Mouse (Mus musculus) C2C12 (cell line): Measurements from ENCODE around the gene Mdc1.

Source experiments
- CTCF ChIP-seq: IDR thresholded peaks from one replicate; pipeline ENCODE4 v1.5.1; 2011; ENCODE audit not compliant: control insufficient read depth, insufficient read depth, insufficient read length
- MAX ChIP-seq: IDR thresholded peaks from one replicate; pipeline ENCODE4 v1.6.1; 2011; ENCODE audit warnings: mild to moderate bottlenecking, control low read depth
- MYOD1 ChIP-seq: IDR thresholded peaks from one replicate; pipeline ENCODE4 v1.6.1; 2011; ENCODE audit warnings: low read depth; ENCODE audit not compliant: control insufficient read depth, insufficient read length
- MYOG ChIP-seq: IDR thresholded peaks from one replicate; pipeline ENCODE4 v1.6.1; 2011; ENCODE audit not compliant: control insufficient read depth, insufficient read length; ENCODE audit errors: extremely low read depth
- USF1 ChIP-seq: IDR thresholded peaks from one replicate; pipeline ENCODE4 v1.6.1; 2011; ENCODE audit warnings: low read depth, mild to moderate bottlenecking, control low read depth, moderate library complexity

- TF ChIP-seq CTCF, result no peak
- TF ChIP-seq USF1, result no peak
- no peak for TF ChIP-seq MYOD1
- no peak for TF ChIP-seq MAX
- TF ChIP-seq MYOG, result no peak
Observed at GRCm38 (mm10) chr17:35882924-35883323, 41.6 kb downstream of the Mdc1 start.
